Mouse (Mus musculus): ENCODE data around the gene N4bp2l2.
A peak's percentile ranks its signal among the peaks of the same experiment; 100 is the strongest.
"Not testable (repeated sequence)": the region's sequence is repeated elsewhere in the genome, so short reads cannot be mapped to it uniquely, and the experiment has no call there.

N4bp2l2 gene

GRCm38 (mm10) chr5:150666133-150666739 lies at the start of gene N4bp2l2:
Gene N4bp2l2 (minus strand): TSS chr5:150666183.
- DNase-seq (ENCODE audit: low spot score in 2 of 2) = not testable (repeated sequence)

- no peak for DNase-seq (ENCODE audit: low spot score in 2 of 2)
Observed at GRCm38 (mm10) chr5:150713431-150713830, 47.4 kb upstream of the N4bp2l2 start.

- no peak for DNase-seq (ENCODE audit: low spot score in 2 of 2)
Observed at GRCm38 (mm10) chr5:150711503-150711902, 45.5 kb upstream of the N4bp2l2 start.

- DNase-seq (ENCODE audit: low spot score in 2 of 2) = not testable (repeated sequence)
Observed at GRCm38 (mm10) chr5:150707181-150707580, 41.2 kb upstream of the N4bp2l2 start.

- DNase-seq (ENCODE audit: low spot score in 2 of 2) = not testable (repeated sequence)
Observed at GRCm38 (mm10) chr5:150706651-150707050, 40.7 kb upstream of the N4bp2l2 start.

- no peak for DNase-seq (ENCODE audit: low spot score in 2 of 2)
Observed at GRCm38 (mm10) chr5:150702714-150703113, 36.7 kb upstream of the N4bp2l2 start.

GRCm38 (mm10) chr5:150693277-150693676 lies 27.3 kb upstream of the N4bp2l2 start:
- DNase-seq (ENCODE audit: low spot score in 2 of 2) = no peak

- no peak for DNase-seq (ENCODE audit: low spot score in 2 of 2)
Observed at GRCm38 (mm10) chr5:150690685-150691084, 24.7 kb upstream of the N4bp2l2 start.

GRCm38 (mm10) chr5:150682862-150683261 lies 16.9 kb upstream of the N4bp2l2 start:
- not testable (repeated sequence) for DNase-seq (ENCODE audit: low spot score in 2 of 2)

- no peak for DNase-seq (ENCODE audit: low spot score in 2 of 2)
Observed at GRCm38 (mm10) chr5:150674866-150675265, 8.9 kb upstream of the N4bp2l2 start.

GRCm38 (mm10) chr5:150673880-150674621 lies 8.1 kb upstream of the N4bp2l2 start:
- no peak for DNase-seq (ENCODE audit: low spot score in 2 of 2)

GRCm38 (mm10) chr5:150673153-150673835 lies 7.3 kb upstream of the N4bp2l2 start, which contains the start of gene Pds5b:
Gene Pds5b (plus strand): TSS chr5:150673739.
- peak; percentile 90 to 91 for DNase-seq (ENCODE audit: low spot score in 2 of 2)

- no peak for DNase-seq (ENCODE audit: low spot score in 2 of 2)
Observed at GRCm38 (mm10) chr5:150672343-150672742, 6.4 kb upstream of the N4bp2l2 start.

- DNase-seq (ENCODE audit: low spot score in 2 of 2) = no peak
Observed at GRCm38 (mm10) chr5:150668731-150669130, 2.7 kb upstream of the N4bp2l2 start.

GRCm38 (mm10) chr5:150665132-150665954 lies 640 bp downstream of the N4bp2l2 start:
- peak; percentile 98 for DNase-seq (ENCODE audit: low spot score in 2 of 2)

- no peak for DNase-seq (ENCODE audit: low spot score in 2 of 2)
Observed at GRCm38 (mm10) chr5:150664794-150665131, 1.2 kb downstream of the N4bp2l2 start.

- not testable (repeated sequence) for DNase-seq (ENCODE audit: low spot score in 2 of 2)
Observed at GRCm38 (mm10) chr5:150663926-150664325, 2.1 kb downstream of the N4bp2l2 start.

- not testable (repeated sequence) for DNase-seq (ENCODE audit: low spot score in 2 of 2)
Observed at GRCm38 (mm10) chr5:150660296-150660695, 5.7 kb downstream of the N4bp2l2 start.

- DNase-seq (ENCODE audit: low spot score in 2 of 2) = not testable (repeated sequence)
Observed at GRCm38 (mm10) chr5:150659425-150659824, 6.6 kb downstream of the N4bp2l2 start.

GRCm38 (mm10) chr5:150654548-150654947 lies 11.4 kb downstream of the N4bp2l2 start:
- no peak for DNase-seq (ENCODE audit: low spot score in 2 of 2)

GRCm38 (mm10) chr5:150652578-150652977 lies 13.4 kb downstream of the N4bp2l2 start:
- no peak for DNase-seq (ENCODE audit: low spot score in 2 of 2)

- DNase-seq (ENCODE audit: low spot score in 2 of 2) = no peak
Observed at GRCm38 (mm10) chr5:150644926-150645325, 21.1 kb downstream of the N4bp2l2 start.
